Mouse (Mus musculus): ENCODE results near the gene Art1. TPM values are rescaled to one million over a fixed set of nuclear protein-coding genes. Genes with fewer than 3 reads are reported as not detected.

Gene Art1
- polyA plus RNA-seq (2015; fragmentation: Nextera tagmentation; extraction: Ambion mirVana): 0.13 TPM in 1 of 2 replicates, not detected in the other

GRCm38 (mm10) chr7:102101487-102101886 lies at the start of gene Art1:
Gene Art1 (plus strand): TSS chr7:102101743.
- ATAC-seq: no peak
- Histone ChIP-seq H3K27me3 (replicated peaks; ENCODE audit: control insufficient read depth, insufficient read depth, low read length) (no peaks in the 10 kb centered on the region), H3K4me3 (ENCODE audit: low read depth, low read length) (no peak within 1 kb of the TSS), H3K36me3 (ENCODE audit: control insufficient read depth, insufficient read depth) (no peaks in the 10 kb centered on the region), H3K9ac (ENCODE audit: low read depth, low read length) (no peak within 1 kb of the TSS), H3K27ac (ENCODE audit: low read depth, low read length) (no peak within 1 kb of the TSS), H3K9me3 (ENCODE audit: control insufficient read depth) (no peaks in the 10 kb centered on the region), H3K4me2 (replicated peaks; ENCODE audit: low read depth) (peak within 1 kb of the TSS; percentile 77; the same call in 1 of the 2 replicates), H3K4me1 (replicated peaks; ENCODE audit: control insufficient read depth, insufficient read depth, low read length) (no peaks in the 10 kb centered on the region; the same call in 1 of the 2 replicates)
- TF ChIP-seq CTCF (IDR thresholded peaks at IDR 0.05; ENCODE audit: low read depth): no peak
- WGBS: 74% methylated on average over 5 of the region's 5 CpGs

GRCm38 (mm10) chr7:102061353-102061752 lies 40.2 kb upstream of the Art1 start:
- H3K36me3 ChIP-seq (ENCODE audit: control insufficient read depth, insufficient read depth): no peaks in the 10 kb centered on the region
- 0 out of 2 replicates have a peak overlapping the region, but pooled peaks have one; percentile 50 for H3K27ac ChIP-seq (ENCODE audit: low read depth, low read length)
- ATAC-seq: no peak
- no peak for TF ChIP-seq CTCF (IDR thresholded peaks at IDR 0.05; ENCODE audit: low read depth)
- no peaks in the 10 kb centered on the region for H3K27me3 ChIP-seq (replicated peaks; ENCODE audit: control insufficient read depth, insufficient read depth, low read length)
- no peak overlapping the region for H3K9ac ChIP-seq (ENCODE audit: low read depth, low read length)
- no peak overlapping the region for H3K4me3 ChIP-seq (ENCODE audit: low read depth, low read length)
- H3K4me1 ChIP-seq (replicated peaks; ENCODE audit: control insufficient read depth, insufficient read depth, low read length): peaks cover 14% of the 10 kb centered on the region; the same call in 1 of the 2 replicates
- H3K4me2 ChIP-seq (replicated peaks; ENCODE audit: low read depth): no peak overlapping the region
- no peaks in the 10 kb centered on the region for H3K9me3 ChIP-seq (ENCODE audit: control insufficient read depth)
- WGBS: 63% methylated on average over 3 of the region's 3 CpGs

- H3K9me3 ChIP-seq (ENCODE audit: control insufficient read depth): no peaks in the 10 kb centered on the region
- H3K4me1 ChIP-seq (replicated peaks; ENCODE audit: control insufficient read depth, insufficient read depth, low read length): peaks cover 17% of the 10 kb centered on the region; the same call in 1 of the 2 replicates
- ATAC-seq: peak; percentile 15; the same call in 1 of the 2 replicates
- 41% methylated on average over 1 of the region's 1 CpGs for WGBS
- H3K4me3 ChIP-seq (ENCODE audit: low read depth, low read length): no peak overlapping the region
- H3K9ac ChIP-seq (ENCODE audit: low read depth, low read length): no peak overlapping the region
- H3K27me3 ChIP-seq (replicated peaks; ENCODE audit: control insufficient read depth, insufficient read depth, low read length): no peaks in the 10 kb centered on the region
- no peaks in the 10 kb centered on the region for H3K36me3 ChIP-seq (ENCODE audit: control insufficient read depth, insufficient read depth)
- H3K27ac ChIP-seq (ENCODE audit: low read depth, low read length): peak overlapping the region; percentile 50; the same call in 1 of the 2 replicates
- no peak for TF ChIP-seq CTCF (IDR thresholded peaks at IDR 0.05; ENCODE audit: low read depth)
- H3K4me2 ChIP-seq (replicated peaks; ENCODE audit: low read depth): peak overlapping the region; percentile 43
Observed at GRCm38 (mm10) chr7:102062203-102062602, 39.3 kb upstream of the Art1 start.

GRCm38 (mm10) chr7:102063891-102064290 lies 37.7 kb upstream of the Art1 start:
- TF ChIP-seq CTCF (IDR thresholded peaks at IDR 0.05; ENCODE audit: low read depth): no peak
- Histone ChIP-seq H3K36me3 (ENCODE audit: control insufficient read depth, insufficient read depth) (no peaks in the 10 kb centered on the region), H3K27ac (ENCODE audit: low read depth, low read length) (no peak overlapping the region), H3K27me3 (replicated peaks; ENCODE audit: control insufficient read depth, insufficient read depth, low read length) (no peaks in the 10 kb centered on the region), H3K4me1 (replicated peaks; ENCODE audit: control insufficient read depth, insufficient read depth, low read length) (peaks cover 17% of the 10 kb centered on the region; the same call in 1 of the 2 replicates), H3K4me2 (replicated peaks; ENCODE audit: low read depth) (peak overlapping the region; percentile 72), H3K9me3 (ENCODE audit: control insufficient read depth) (no peaks in the 10 kb centered on the region), H3K4me3 (ENCODE audit: low read depth, low read length) (peak overlapping the region; percentile 70), H3K9ac (ENCODE audit: low read depth, low read length) (0 out of 2 replicates have a peak overlapping the region, but pooled peaks have one; percentile 53)
- no peak for ATAC-seq
- WGBS: 39% methylated on average over 9 of the region's 9 CpGs

- H3K27ac ChIP-seq (ENCODE audit: low read depth, low read length): no peak overlapping the region; the same call in 1 of the 2 replicates
- H3K9ac ChIP-seq (ENCODE audit: low read depth, low read length): peak overlapping the region; percentile 53
- peak; percentile 10; the same call in 1 of the 2 replicates for ATAC-seq
- no peaks in the 10 kb centered on the region for H3K9me3 ChIP-seq (ENCODE audit: control insufficient read depth)
- no peak for TF ChIP-seq CTCF (IDR thresholded peaks at IDR 0.05; ENCODE audit: low read depth)
- no peaks in the 10 kb centered on the region for H3K27me3 ChIP-seq (replicated peaks; ENCODE audit: control insufficient read depth, insufficient read depth, low read length)
- peak overlapping the region; percentile 72 for H3K4me2 ChIP-seq (replicated peaks; ENCODE audit: low read depth)
- H3K36me3 ChIP-seq (ENCODE audit: control insufficient read depth, insufficient read depth): no peaks in the 10 kb centered on the region
- peak overlapping the region; percentile 70 for H3K4me3 ChIP-seq (ENCODE audit: low read depth, low read length)
- WGBS: 1% methylated on average over 9 of the region's 9 CpGs
- peaks cover 17% of the 10 kb centered on the region; the same call in 1 of the 2 replicates for H3K4me1 ChIP-seq (replicated peaks; ENCODE audit: control insufficient read depth, insufficient read depth, low read length)
Observed at GRCm38 (mm10) chr7:102064655-102065045, 36.9 kb upstream of the Art1 start.

GRCm38 (mm10) chr7:102065046-102065891 lies 36.3 kb upstream of the Art1 start, which contains the start of the genes Rnf121, Xndc1 and Xntrpc:
Gene Rnf121 (minus strand): TSS chr7:102065469.
Gene Xndc1 (plus strand): TSS chr7:102065511.
Gene Xntrpc (plus strand): TSS chr7:102065713.
- peak; percentile 97 for ATAC-seq
- peaks cover 17% of the 10 kb centered on the region; the same call in 1 of the 2 replicates for H3K4me1 ChIP-seq (replicated peaks; ENCODE audit: control insufficient read depth, insufficient read depth, low read length)
- H3K27me3 ChIP-seq (replicated peaks; ENCODE audit: control insufficient read depth, insufficient read depth, low read length): no peaks in the 10 kb centered on the region
- H3K4me3 ChIP-seq (ENCODE audit: low read depth, low read length): peak within 1 kb of the TSS; percentile 70
- H3K4me2 ChIP-seq (replicated peaks; ENCODE audit: low read depth): peak within 1 kb of the TSS; percentile 72
- H3K9me3 ChIP-seq (ENCODE audit: control insufficient read depth): no peaks in the 10 kb centered on the region
- H3K27ac ChIP-seq (ENCODE audit: low read depth, low read length): peak within 1 kb of the TSS; percentile 60
- under 1% methylated on average over 56 of the region's 56 CpGs for WGBS
- no peak for TF ChIP-seq CTCF (IDR thresholded peaks at IDR 0.05; ENCODE audit: low read depth)
- peak within 1 kb of the TSS; percentile 53 for H3K9ac ChIP-seq (ENCODE audit: low read depth, low read length)
- H3K36me3 ChIP-seq (ENCODE audit: control insufficient read depth, insufficient read depth): no peaks in the 10 kb centered on the region
